Mouse (Mus musculus): Measurements from ENCODE around the gene Iqschfp. TPM values are rescaled to one million over a fixed set of nuclear protein-coding genes. Genes with fewer than 3 reads are reported as not detected.

Iqschfp gene
- polyA plus RNA-seq, 1 experiment from 2014 or later: not detected

GRCm38 (mm10) chr3:68516393-68517081, 624.5 kb downstream of the Iqschfp start:
- no peak for DNase-seq (ENCODE audit: low spot score)
- no peak overlapping the region for H3K27ac ChIP-seq (ENCODE audit: low read depth, low read length)
- WGBS: 90% methylated on average over 12 of the region's 12 CpGs
- no peaks in the 10 kb centered on the region for H3K36me3 ChIP-seq (ENCODE audit: control insufficient read depth, insufficient read depth, low read length)
- no peak for ATAC-seq (replicated peaks; ENCODE audit: low FRiP score)
- no peak overlapping the region for H3K4me2 ChIP-seq
- H3K27me3 ChIP-seq (replicated peaks; ENCODE audit: control insufficient read depth, insufficient read depth, low read length): no peaks in the 10 kb centered on the region
- H3K9ac ChIP-seq (ENCODE audit: low read depth, low read length): no peak overlapping the region
- no peaks in the 10 kb centered on the region for H3K9me3 ChIP-seq (ENCODE audit: control insufficient read depth, low read length)
- no peak overlapping the region for H3K4me3 ChIP-seq (ENCODE audit: low read depth, low read length)
- 0 out of 2 replicates have a peak, but pooled peaks cover 1% of the 10 kb centered on the region for H3K4me1 ChIP-seq (replicated peaks; ENCODE audit: control insufficient read depth, insufficient read depth, low read length)

GRCm38 (mm10) chr3:68517236-68517635, 625.2 kb downstream of the Iqschfp start:
- 80% methylated on average over 7 of the region's 7 CpGs for WGBS
- Histone ChIP-seq H3K27ac (ENCODE audit: low read depth, low read length) (no peak overlapping the region), H3K4me2 (no peak overlapping the region), H3K36me3 (ENCODE audit: control insufficient read depth, insufficient read depth, low read length) (no peaks in the 10 kb centered on the region), H3K9me3 (ENCODE audit: control insufficient read depth, low read length) (no peaks in the 10 kb centered on the region), H3K4me1 (replicated peaks; ENCODE audit: control insufficient read depth, insufficient read depth, low read length) (no peaks in the 10 kb centered on the region), H3K9ac (ENCODE audit: low read depth, low read length) (no peak overlapping the region), H3K27me3 (replicated peaks; ENCODE audit: control insufficient read depth, insufficient read depth, low read length) (no peaks in the 10 kb centered on the region), H3K4me3 (ENCODE audit: low read depth, low read length) (no peak overlapping the region)
- ATAC-seq (replicated peaks; ENCODE audit: low FRiP score) (no peak), DNase-seq (ENCODE audit: low spot score) (no peak)

GRCm38 (mm10) chr3:68518041-68518440, 626.0 kb downstream of the Iqschfp start:
- Histone ChIP-seq H3K9ac (ENCODE audit: low read depth, low read length) (no peak overlapping the region), H3K4me1 (replicated peaks; ENCODE audit: control insufficient read depth, insufficient read depth, low read length) (no peaks in the 10 kb centered on the region), H3K27me3 (replicated peaks; ENCODE audit: control insufficient read depth, insufficient read depth, low read length) (no peaks in the 10 kb centered on the region), H3K36me3 (ENCODE audit: control insufficient read depth, insufficient read depth, low read length) (no peaks in the 10 kb centered on the region), H3K9me3 (ENCODE audit: control insufficient read depth, low read length) (no peaks in the 10 kb centered on the region), H3K4me3 (ENCODE audit: low read depth, low read length) (no peak overlapping the region), H3K4me2 (no peak overlapping the region), H3K27ac (ENCODE audit: low read depth, low read length) (no peak overlapping the region)
- 87% methylated on average over 8 of the region's 8 CpGs for WGBS
- DNase-seq (ENCODE audit: low spot score) (no peak), ATAC-seq (replicated peaks; ENCODE audit: low FRiP score) (no peak)

- 88% methylated on average over 5 of the region's 5 CpGs for WGBS
- no peaks in the 10 kb centered on the region for H3K36me3 ChIP-seq (ENCODE audit: control insufficient read depth, insufficient read depth, low read length)
- H3K27me3 ChIP-seq (replicated peaks; ENCODE audit: control insufficient read depth, insufficient read depth, low read length): no peaks in the 10 kb centered on the region
- H3K9ac ChIP-seq (ENCODE audit: low read depth, low read length): no peak overlapping the region
- H3K4me2 ChIP-seq: no peak overlapping the region
- H3K4me3 ChIP-seq (ENCODE audit: low read depth, low read length): no peak overlapping the region
- H3K4me1 ChIP-seq (replicated peaks; ENCODE audit: control insufficient read depth, insufficient read depth, low read length): no peaks in the 10 kb centered on the region
- no peaks in the 10 kb centered on the region for H3K9me3 ChIP-seq (ENCODE audit: control insufficient read depth, low read length)
- H3K27ac ChIP-seq (ENCODE audit: low read depth, low read length): no peak overlapping the region
- DNase-seq (ENCODE audit: low spot score) (no peak), ATAC-seq (replicated peaks; ENCODE audit: low FRiP score) (no peak)
Measured at GRCm38 (mm10) chr3:68518586-68518985, 626.6 kb downstream of the Iqschfp start.

GRCm38 (mm10) chr3:68525361-68525878, 633.4 kb downstream of the Iqschfp start:
- DNase-seq (ENCODE audit: low spot score) (no peak), ATAC-seq (replicated peaks; ENCODE audit: low FRiP score) (no peak)
- H3K4me1 ChIP-seq (replicated peaks; ENCODE audit: control insufficient read depth, insufficient read depth, low read length): no peaks in the 10 kb centered on the region
- no peak overlapping the region for H3K9ac ChIP-seq (ENCODE audit: low read depth, low read length)
- no peak overlapping the region for H3K27ac ChIP-seq (ENCODE audit: low read depth, low read length)
- 88% methylated on average over 10 of the region's 10 CpGs for WGBS
- H3K9me3 ChIP-seq (ENCODE audit: control insufficient read depth, low read length): no peaks in the 10 kb centered on the region
- no peaks in the 10 kb centered on the region for H3K36me3 ChIP-seq (ENCODE audit: control insufficient read depth, insufficient read depth, low read length)
- H3K27me3 ChIP-seq (replicated peaks; ENCODE audit: control insufficient read depth, insufficient read depth, low read length): no peaks in the 10 kb centered on the region
- no peak overlapping the region for H3K4me2 ChIP-seq
- no peak overlapping the region for H3K4me3 ChIP-seq (ENCODE audit: low read depth, low read length)

- Histone ChIP-seq H3K9me3 (ENCODE audit: control insufficient read depth, low read length) (no peaks in the 10 kb centered on the region), H3K4me3 (ENCODE audit: low read depth, low read length) (no peak overlapping the region), H3K9ac (ENCODE audit: low read depth, low read length) (no peak overlapping the region), H3K4me2 (no peak overlapping the region), H3K4me1 (replicated peaks; ENCODE audit: control insufficient read depth, insufficient read depth, low read length) (no peaks in the 10 kb centered on the region), H3K36me3 (ENCODE audit: control insufficient read depth, insufficient read depth, low read length) (no peaks in the 10 kb centered on the region), H3K27me3 (replicated peaks; ENCODE audit: control insufficient read depth, insufficient read depth, low read length) (no peaks in the 10 kb centered on the region), H3K27ac (ENCODE audit: low read depth, low read length) (no peak overlapping the region)
- WGBS: 50% methylated on average over 4 of the region's 4 CpGs
- no peak for ATAC-seq (replicated peaks; ENCODE audit: low FRiP score)
- DNase-seq (ENCODE audit: low spot score): no peak
Measured at GRCm38 (mm10) chr3:68526416-68526815, 634.4 kb downstream of the Iqschfp start.

- Histone ChIP-seq H3K36me3 (ENCODE audit: control insufficient read depth, insufficient read depth, low read length) (no peaks in the 10 kb centered on the region), H3K27me3 (replicated peaks; ENCODE audit: control insufficient read depth, insufficient read depth, low read length) (no peaks in the 10 kb centered on the region), H3K9me3 (ENCODE audit: control insufficient read depth, low read length) (no peaks in the 10 kb centered on the region), H3K4me1 (replicated peaks; ENCODE audit: control insufficient read depth, insufficient read depth, low read length) (no peaks in the 10 kb centered on the region), H3K4me2 (no peak overlapping the region), H3K27ac (ENCODE audit: low read depth, low read length) (no peak overlapping the region), H3K4me3 (ENCODE audit: low read depth, low read length) (no peak overlapping the region), H3K9ac (ENCODE audit: low read depth, low read length) (no peak overlapping the region)
- ATAC-seq (replicated peaks; ENCODE audit: low FRiP score) (no peak), DNase-seq (ENCODE audit: low spot score) (no peak)
- WGBS: 74% methylated on average over 4 of the region's 4 CpGs
Measured at GRCm38 (mm10) chr3:68527182-68527581, 635.1 kb downstream of the Iqschfp start.

- no peaks in the 10 kb centered on the region for H3K36me3 ChIP-seq (ENCODE audit: control insufficient read depth, insufficient read depth, low read length)
- ATAC-seq (replicated peaks; ENCODE audit: low FRiP score) (no peak), DNase-seq (ENCODE audit: low spot score) (no peak)
- WGBS: 86% methylated on average over 4 of the region's 4 CpGs
- H3K9ac ChIP-seq (ENCODE audit: low read depth, low read length): no peak overlapping the region
- no peaks in the 10 kb centered on the region for H3K27me3 ChIP-seq (replicated peaks; ENCODE audit: control insufficient read depth, insufficient read depth, low read length)
- H3K4me2 ChIP-seq: no peak overlapping the region
- H3K4me3 ChIP-seq (ENCODE audit: low read depth, low read length): no peak overlapping the region
- H3K4me1 ChIP-seq (replicated peaks; ENCODE audit: control insufficient read depth, insufficient read depth, low read length): no peaks in the 10 kb centered on the region
- H3K27ac ChIP-seq (ENCODE audit: low read depth, low read length): no peak overlapping the region
- no peaks in the 10 kb centered on the region for H3K9me3 ChIP-seq (ENCODE audit: control insufficient read depth, low read length)
Measured at GRCm38 (mm10) chr3:68531908-68532307, 639.9 kb downstream of the Iqschfp start.

- Histone ChIP-seq H3K4me1 (replicated peaks; ENCODE audit: control insufficient read depth, insufficient read depth, low read length) (no peaks in the 10 kb centered on the region), H3K4me3 (ENCODE audit: low read depth, low read length) (no peak overlapping the region), H3K27me3 (replicated peaks; ENCODE audit: control insufficient read depth, insufficient read depth, low read length) (no peaks in the 10 kb centered on the region), H3K9ac (ENCODE audit: low read depth, low read length) (no peak overlapping the region), H3K4me2 (no peak overlapping the region), H3K27ac (ENCODE audit: low read depth, low read length) (no peak overlapping the region), H3K9me3 (ENCODE audit: control insufficient read depth, low read length) (no peaks in the 10 kb centered on the region), H3K36me3 (ENCODE audit: control insufficient read depth, insufficient read depth, low read length) (no peaks in the 10 kb centered on the region)
- DNase-seq (ENCODE audit: low spot score): no peak
- ATAC-seq (replicated peaks; ENCODE audit: low FRiP score): no peak
- WGBS: 31% methylated on average over 6 of the region's 7 CpGs
Measured at GRCm38 (mm10) chr3:68534571-68535051, 642.6 kb downstream of the Iqschfp start.
